In the genomic region with DNA sequence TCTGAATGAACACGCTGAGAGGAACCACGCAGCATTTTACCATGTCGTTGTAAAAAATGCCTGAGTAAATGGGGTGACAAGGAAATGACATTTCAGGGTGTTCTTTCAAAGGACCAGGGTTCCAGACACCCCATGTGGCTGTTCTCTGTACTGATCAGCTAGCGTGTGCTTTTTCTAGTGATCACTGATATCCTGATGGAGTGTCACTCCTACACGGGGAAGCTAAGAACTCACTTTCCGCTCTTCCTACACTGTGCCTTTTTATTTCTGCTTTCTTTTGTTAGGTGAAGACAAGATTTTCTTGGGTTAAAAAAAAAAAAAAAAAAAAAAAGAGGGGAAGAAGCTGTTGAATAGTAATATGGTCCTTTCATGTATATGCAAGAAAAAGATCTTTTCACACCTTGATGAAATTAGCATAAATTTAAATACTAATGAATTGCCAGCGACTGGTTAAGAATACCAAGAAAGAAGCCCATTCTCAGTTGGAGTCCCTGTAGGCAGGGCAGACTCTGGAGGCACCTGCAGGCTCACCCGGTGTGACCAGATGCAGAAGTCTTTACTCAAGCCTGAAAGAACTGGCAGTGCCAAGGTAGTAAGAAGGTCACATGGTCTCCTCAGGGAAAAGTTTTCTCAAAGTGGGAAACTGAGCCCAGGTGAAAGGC, we compare ENCODE assay signal across 23 mouse cellular contexts.
DNase-seq lines count a peak whose midpoint lies in the region; ATAC-seq and TF ChIP-seq lines count a peak whose summit lies in the region.
"Had no signal": no experiment of that assay in that cellular context is flagged by ENCODE, and none has a peak within 500 bp of the region (broad histone marks: within the 10 kb centered on the region; RNA-seq: fewer than 3 reads in every experiment).

No protein-coding gene starts in this region.

- H3K9me3 ChIP-seq in forebrain, embryonic 14.5 days (replicated peaks; ENCODE audit: control insufficient read depth, low read length): no peaks in the 10 kb centered on the region
- H3K9me3 ChIP-seq in forebrain, embryonic 10.5 days: no peaks in the 10 kb centered on the region
- no peaks in the 10 kb centered on the region for H3K9me3 ChIP-seq in midbrain, postnatal 0 days (ENCODE audit: low read length)
- no peaks in the 10 kb centered on the region for H3K9me3 ChIP-seq in midbrain, embryonic 11.5 days (ENCODE audit: control insufficient read depth, low read length)
- H3K9me3 ChIP-seq: embryonic facial prominence, embryonic 12.5 days; embryonic facial prominence, embryonic 15.5 days; hindbrain, embryonic 12.5 days; hindbrain, embryonic 15.5 days had no signal

- peak; percentile 51 for DNase-seq in forebrain, embryonic 14.5 days (ENCODE audit: low spot score)
- no peak for DNase-seq in forebrain, embryonic 10.5 days (ENCODE audit: extremely low spot score, low spot score)
- DNase-seq in heart, adult 11 months: peak; percentile 21
- DNase-seq in heart, adult 9 months (ENCODE audit: low spot score in 2 of 2): no peak
- no peak for DNase-seq in midbrain, postnatal 0 days (ENCODE audit: low spot score)
- DNase-seq in midbrain, embryonic 11.5 days (ENCODE audit: low spot score, missing footprints): no peak
- DNase-seq: adrenal gland, postnatal 10 days; adrenal gland, postnatal 36 days; cerebellum, adult 11 months; cerebellum, adult 2 months; cerebellum, adult 9-11 months; cerebellum, postnatal 25 days; forebrain, postnatal 0 days; gastrocnemius, postnatal 25 days; heart, adult 2 months had no signal

- H3K4me2 ChIP-seq in forebrain, embryonic 14.5 days (ENCODE audit: low read length): no peak overlapping the region
- H3K4me2 ChIP-seq in midbrain, postnatal 0 days (ENCODE audit: low read depth, low read length, poor library complexity, severe bottlenecking): no peak overlapping the region
- no peak overlapping the region for H3K4me2 ChIP-seq in midbrain, embryonic 11.5 days
- H3K4me2 ChIP-seq: embryonic facial prominence, embryonic 12.5 days; embryonic facial prominence, embryonic 15.5 days; heart, embryonic 11.5 days; hindbrain, embryonic 12.5 days; hindbrain, embryonic 15.5 days had no signal

- H3K9ac ChIP-seq in forebrain, embryonic 14.5 days (ENCODE audit: low read length): no peak overlapping the region
- no peak overlapping the region for H3K9ac ChIP-seq in midbrain, postnatal 0 days (replicated peaks; ENCODE audit: low read length, poor library complexity, severe bottlenecking)
- no peak overlapping the region for H3K9ac ChIP-seq in midbrain, embryonic 11.5 days (ENCODE audit: low read length)
- H3K9ac ChIP-seq: embryonic facial prominence, embryonic 12.5 days; embryonic facial prominence, embryonic 15.5 days; forebrain, postnatal 0 days; hindbrain, embryonic 12.5 days; hindbrain, embryonic 15.5 days had no signal

- H3K4me1 ChIP-seq in forebrain, embryonic 14.5 days (ENCODE audit: control insufficient read depth, insufficient read depth, low read length): no peaks in the 10 kb centered on the region
- H3K4me1 ChIP-seq in forebrain, embryonic 10.5 days: peaks cover 13% of the 10 kb centered on the region
- no peaks in the 10 kb centered on the region for H3K4me1 ChIP-seq in midbrain, postnatal 0 days (ENCODE audit: insufficient read depth, low read length)
- no peaks in the 10 kb centered on the region for H3K4me1 ChIP-seq in midbrain, embryonic 11.5 days (ENCODE audit: control insufficient read depth, insufficient read depth, low read length)
- H3K4me1 ChIP-seq: embryonic facial prominence, embryonic 12.5 days; embryonic facial prominence, embryonic 15.5 days; hindbrain, embryonic 12.5 days had no signal

- H3K27ac ChIP-seq in forebrain, embryonic 14.5 days (ENCODE audit: low read depth, low read length): no peak overlapping the region
- H3K27ac ChIP-seq in forebrain, embryonic 10.5 days: no peak overlapping the region
- no peak overlapping the region for H3K27ac ChIP-seq in midbrain, postnatal 0 days (ENCODE audit: low read depth, low read length)
- H3K27ac ChIP-seq in midbrain, embryonic 11.5 days (ENCODE audit: low read depth, low read length): no peak overlapping the region
- H3K27ac ChIP-seq: embryonic facial prominence, embryonic 12.5 days; embryonic facial prominence, embryonic 15.5 days; heart, adult 2 months; hindbrain, embryonic 12.5 days; hindbrain, embryonic 15.5 days had no signal

- TF ChIP-seq CTCF in midbrain, postnatal 0 days (IDR thresholded peaks at IDR 0.05): no peak

- ATAC-seq in forebrain, embryonic 14.5 days: peak; percentile 37; the same call in 1 of the 2 replicates
- 0 out of 2 replicates have a peak, but pooled peaks have one; percentile 47 for ATAC-seq in midbrain, postnatal 0 days (ENCODE audit: low FRiP score)
- no peak for ATAC-seq in midbrain, embryonic 11.5 days (ENCODE audit: low FRiP score)
- ATAC-seq: forebrain, postnatal 0 days; intestine, postnatal 0 days; Patski had no signal

- no peaks in the 10 kb centered on the region for H3K36me3 ChIP-seq in forebrain, embryonic 14.5 days (ENCODE audit: control insufficient read depth, insufficient read depth, low read length)
- H3K36me3 ChIP-seq in forebrain, embryonic 10.5 days (replicated peaks): no peaks in the 10 kb centered on the region
- H3K36me3 ChIP-seq in midbrain, postnatal 0 days (ENCODE audit: insufficient read depth, low read length): no peaks in the 10 kb centered on the region
- H3K36me3 ChIP-seq in midbrain, embryonic 11.5 days (ENCODE audit: control insufficient read depth, insufficient read depth, low read length): no peaks in the 10 kb centered on the region
- H3K36me3 ChIP-seq: embryonic facial prominence, embryonic 12.5 days; embryonic facial prominence, embryonic 15.5 days; G1E; hindbrain, embryonic 12.5 days; hindbrain, embryonic 15.5 days had no signal

- WGBS in forebrain, embryonic 14.5 days: 22% methylated on average over 8 of the region's 8 CpGs
- 30% methylated on average over 8 of the region's 8 CpGs for WGBS in forebrain, embryonic 10.5 days
- 33% methylated on average over 8 of the region's 8 CpGs for WGBS in midbrain, postnatal 0 days
- 47% methylated on average over 8 of the region's 8 CpGs for WGBS in midbrain, embryonic 11.5 days

- H3K27me3 ChIP-seq in forebrain, embryonic 14.5 days (replicated peaks; ENCODE audit: control insufficient read depth, insufficient read depth, low read length): peaks cover 84% of the 10 kb centered on the region
- peaks cover 100% of the 10 kb centered on the region for H3K27me3 ChIP-seq in forebrain, embryonic 10.5 days (ENCODE audit: poor library complexity, severe bottlenecking)
- no peaks in the 10 kb centered on the region for H3K27me3 ChIP-seq in midbrain, postnatal 0 days (ENCODE audit: insufficient read depth, low read length)
- H3K27me3 ChIP-seq in midbrain, embryonic 11.5 days (ENCODE audit: control insufficient read depth, insufficient read depth, low read length): no peaks in the 10 kb centered on the region; the same call in 1 of the 2 replicates
- H3K27me3 ChIP-seq: Patski had no signal

- no peak overlapping the region for H3K4me3 ChIP-seq in forebrain, embryonic 14.5 days (ENCODE audit: low read depth, low read length)
- H3K4me3 ChIP-seq in forebrain, embryonic 10.5 days: no peak overlapping the region
- no peak overlapping the region for H3K4me3 ChIP-seq in midbrain, postnatal 0 days (ENCODE audit: low read depth, low read length)
- H3K4me3 ChIP-seq in midbrain, embryonic 11.5 days (ENCODE audit: low read depth, low read length): no peak overlapping the region
- H3K4me3 ChIP-seq: embryonic facial prominence, embryonic 12.5 days; embryonic facial prominence, embryonic 15.5 days; heart, adult 2 months; hindbrain, embryonic 12.5 days; hindbrain, embryonic 15.5 days had no signal

Comparison
In these comparisons a context has a peak if more than half of its experiments do, and no peak if none do; other contexts are left out.
1. DNase-seq: peak in forebrain, embryonic 14.5 days (single experiment) and heart, adult 11 months (single experiment); none in forebrain, embryonic 10.5 days (single experiment), heart, adult 9 months (0 of 2), midbrain, postnatal 0 days (single experiment) and midbrain, embryonic 11.5 days (single experiment).